Mouse (Mus musculus): ENCODE measurements around the gene Nanog. TPM values are rescaled to one million over a fixed set of nuclear protein-coding genes. Genes with fewer than 3 reads are reported as not detected.

Gene Nanog
- polyA plus RNA-seq, 1 experiment from 2014 or later: 0.13 TPM

- Histone ChIP-seq H3K36me3 (replicated peaks; ENCODE audit: control insufficient read depth, insufficient read depth, low read depth, low read length) (no peaks in the 10 kb centered on the region), H3K27me3 (ENCODE audit: control insufficient read depth, insufficient read depth, low read length) (no peaks in the 10 kb centered on the region), H3K4me3 (ENCODE audit: low read depth, low read length) (no peak overlapping the region), H3K9me3 (replicated peaks; ENCODE audit: control insufficient read depth, low read length) (no peaks in the 10 kb centered on the region), H3K27ac (replicated peaks; ENCODE audit: low read depth, low read length) (no peak overlapping the region), H3K9ac (replicated peaks; ENCODE audit: low read length) (no peak overlapping the region), H3K4me1 (ENCODE audit: control insufficient read depth, insufficient read depth, low read length) (no peaks in the 10 kb centered on the region), H3K4me2 (ENCODE audit: low read depth, low read length) (no peak overlapping the region)
- 69% methylated on average over 5 of the region's 5 CpGs for WGBS
- ATAC-seq (replicated peaks; ENCODE audit: insufficient number of reproducible peaks, low FRiP score, low TSS enrichment, low read depth) (no peak), DNase-seq (ENCODE audit: low spot score) (no peak)
Observed at GRCm38 (mm10) chr6:122667715-122668114, 39.6 kb upstream of the Nanog start.

- Histone ChIP-seq H3K27ac (replicated peaks; ENCODE audit: low read depth, low read length) (no peak overlapping the region), H3K4me2 (ENCODE audit: low read depth, low read length) (no peak overlapping the region), H3K9ac (replicated peaks; ENCODE audit: low read length) (no peak overlapping the region), H3K36me3 (replicated peaks; ENCODE audit: control insufficient read depth, insufficient read depth, low read depth, low read length) (no peaks in the 10 kb centered on the region), H3K9me3 (replicated peaks; ENCODE audit: control insufficient read depth, low read length) (no peaks in the 10 kb centered on the region), H3K27me3 (ENCODE audit: control insufficient read depth, insufficient read depth, low read length) (no peaks in the 10 kb centered on the region), H3K4me1 (ENCODE audit: control insufficient read depth, insufficient read depth, low read length) (no peaks in the 10 kb centered on the region), H3K4me3 (ENCODE audit: low read depth, low read length) (no peak overlapping the region)
- DNase-seq (ENCODE audit: low spot score): no peak
- 0 out of 2 replicates have a peak, but pooled peaks have one; percentile 19 for ATAC-seq (replicated peaks; ENCODE audit: insufficient number of reproducible peaks, low FRiP score, low TSS enrichment, low read depth)
- 84% methylated on average over 5 of the region's 5 CpGs for WGBS
Observed at GRCm38 (mm10) chr6:122668823-122669222, 38.5 kb upstream of the Nanog start.

GRCm38 (mm10) chr6:122669406-122670200, 37.7 kb upstream of the Nanog start:
- peak overlapping the region; percentile 48 for H3K4me2 ChIP-seq (ENCODE audit: low read depth, low read length)
- DNase-seq (ENCODE audit: low spot score) (peak; percentile 99), ATAC-seq (replicated peaks; ENCODE audit: insufficient number of reproducible peaks, low FRiP score, low TSS enrichment, low read depth) (peak; percentile 86)
- H3K9ac ChIP-seq (replicated peaks; ENCODE audit: low read length): peak overlapping the region; percentile 51
- H3K4me3 ChIP-seq (ENCODE audit: low read depth, low read length): peak overlapping the region; percentile 36
- H3K4me1 ChIP-seq (ENCODE audit: control insufficient read depth, insufficient read depth, low read length): no peaks in the 10 kb centered on the region
- no peaks in the 10 kb centered on the region for H3K9me3 ChIP-seq (replicated peaks; ENCODE audit: control insufficient read depth, low read length)
- 7% methylated on average over 19 of the region's 19 CpGs for WGBS
- H3K27me3 ChIP-seq (ENCODE audit: control insufficient read depth, insufficient read depth, low read length): no peaks in the 10 kb centered on the region
- no peak overlapping the region for H3K27ac ChIP-seq (replicated peaks; ENCODE audit: low read depth, low read length)
- no peaks in the 10 kb centered on the region for H3K36me3 ChIP-seq (replicated peaks; ENCODE audit: control insufficient read depth, insufficient read depth, low read depth, low read length)

- Histone ChIP-seq H3K36me3 (replicated peaks; ENCODE audit: control insufficient read depth, insufficient read depth, low read depth, low read length) (no peaks in the 10 kb centered on the region), H3K4me2 (ENCODE audit: low read depth, low read length) (peak overlapping the region; percentile 48), H3K27me3 (ENCODE audit: control insufficient read depth, insufficient read depth, low read length) (no peaks in the 10 kb centered on the region), H3K4me1 (ENCODE audit: control insufficient read depth, insufficient read depth, low read length) (no peaks in the 10 kb centered on the region), H3K4me3 (ENCODE audit: low read depth, low read length) (no peak overlapping the region; the same call in 1 of the 2 replicates), H3K9me3 (replicated peaks; ENCODE audit: control insufficient read depth, low read length) (no peaks in the 10 kb centered on the region), H3K9ac (replicated peaks; ENCODE audit: low read length) (peak overlapping the region; percentile 7; the same call in 1 of the 2 replicates), H3K27ac (replicated peaks; ENCODE audit: low read depth, low read length) (no peak overlapping the region)
- ATAC-seq (replicated peaks; ENCODE audit: insufficient number of reproducible peaks, low FRiP score, low TSS enrichment, low read depth) (no peak), DNase-seq (ENCODE audit: low spot score) (no peak)
- 21% methylated on average over 10 of the region's 10 CpGs for WGBS
Observed at GRCm38 (mm10) chr6:122670201-122670551, 37.1 kb upstream of the Nanog start.

GRCm38 (mm10) chr6:122670841-122671240, 36.4 kb upstream of the Nanog start:
- Histone ChIP-seq H3K4me3 (ENCODE audit: low read depth, low read length) (no peak overlapping the region), H3K36me3 (replicated peaks; ENCODE audit: control insufficient read depth, insufficient read depth, low read depth, low read length) (no peaks in the 10 kb centered on the region), H3K27ac (replicated peaks; ENCODE audit: low read depth, low read length) (no peak overlapping the region), H3K4me1 (ENCODE audit: control insufficient read depth, insufficient read depth, low read length) (no peaks in the 10 kb centered on the region), H3K9ac (replicated peaks; ENCODE audit: low read length) (no peak overlapping the region), H3K4me2 (ENCODE audit: low read depth, low read length) (no peak overlapping the region), H3K27me3 (ENCODE audit: control insufficient read depth, insufficient read depth, low read length) (no peaks in the 10 kb centered on the region), H3K9me3 (replicated peaks; ENCODE audit: control insufficient read depth, low read length) (no peaks in the 10 kb centered on the region)
- ATAC-seq (replicated peaks; ENCODE audit: insufficient number of reproducible peaks, low FRiP score, low TSS enrichment, low read depth) (no peak), DNase-seq (ENCODE audit: low spot score) (no peak)
- WGBS: 93% methylated on average over 4 of the region's 4 CpGs

- no peak overlapping the region for H3K9ac ChIP-seq (replicated peaks; ENCODE audit: low read length)
- H3K4me1 ChIP-seq (ENCODE audit: control insufficient read depth, insufficient read depth, low read length): no peaks in the 10 kb centered on the region
- no peak for DNase-seq (ENCODE audit: low spot score)
- H3K4me3 ChIP-seq (ENCODE audit: low read depth, low read length): no peak overlapping the region
- ATAC-seq (replicated peaks; ENCODE audit: insufficient number of reproducible peaks, low FRiP score, low TSS enrichment, low read depth): no peak
- no peaks in the 10 kb centered on the region for H3K9me3 ChIP-seq (replicated peaks; ENCODE audit: control insufficient read depth, low read length)
- H3K4me2 ChIP-seq (ENCODE audit: low read depth, low read length): no peak overlapping the region
- 52% methylated on average over 8 of the region's 8 CpGs for WGBS
- H3K36me3 ChIP-seq (replicated peaks; ENCODE audit: control insufficient read depth, insufficient read depth, low read depth, low read length): no peaks in the 10 kb centered on the region
- no peaks in the 10 kb centered on the region for H3K27me3 ChIP-seq (ENCODE audit: control insufficient read depth, insufficient read depth, low read length)
- no peak overlapping the region for H3K27ac ChIP-seq (replicated peaks; ENCODE audit: low read depth, low read length)
Observed at GRCm38 (mm10) chr6:122672746-122673145, 34.5 kb upstream of the Nanog start.

- Histone ChIP-seq H3K27me3 (ENCODE audit: control insufficient read depth, insufficient read depth, low read length) (no peaks in the 10 kb centered on the region), H3K4me3 (ENCODE audit: low read depth, low read length) (no peak overlapping the region), H3K36me3 (replicated peaks; ENCODE audit: control insufficient read depth, insufficient read depth, low read depth, low read length) (no peaks in the 10 kb centered on the region), H3K9ac (replicated peaks; ENCODE audit: low read length) (no peak overlapping the region), H3K9me3 (replicated peaks; ENCODE audit: control insufficient read depth, low read length) (no peaks in the 10 kb centered on the region), H3K27ac (replicated peaks; ENCODE audit: low read depth, low read length) (no peak overlapping the region), H3K4me1 (ENCODE audit: control insufficient read depth, insufficient read depth, low read length) (no peaks in the 10 kb centered on the region), H3K4me2 (ENCODE audit: low read depth, low read length) (no peak overlapping the region)
- DNase-seq (ENCODE audit: low spot score) (no peak), ATAC-seq (replicated peaks; ENCODE audit: insufficient number of reproducible peaks, low FRiP score, low TSS enrichment, low read depth) (no peak)
- 91% methylated on average over 3 of the region's 3 CpGs for WGBS
Observed at GRCm38 (mm10) chr6:122682646-122683045, 24.6 kb upstream of the Nanog start.

- H3K27ac ChIP-seq (replicated peaks; ENCODE audit: low read depth, low read length): no peak overlapping the region
- WGBS: 92% methylated on average over 13 of the region's 13 CpGs
- H3K4me2 ChIP-seq (ENCODE audit: low read depth, low read length): no peak overlapping the region
- DNase-seq (ENCODE audit: low spot score) (no peak), ATAC-seq (replicated peaks; ENCODE audit: insufficient number of reproducible peaks, low FRiP score, low TSS enrichment, low read depth) (no peak)
- no peaks in the 10 kb centered on the region for H3K9me3 ChIP-seq (replicated peaks; ENCODE audit: control insufficient read depth, low read length)
- no peak overlapping the region for H3K4me3 ChIP-seq (ENCODE audit: low read depth, low read length)
- H3K4me1 ChIP-seq (ENCODE audit: control insufficient read depth, insufficient read depth, low read length): no peaks in the 10 kb centered on the region
- H3K9ac ChIP-seq (replicated peaks; ENCODE audit: low read length): no peak overlapping the region
- no peaks in the 10 kb centered on the region for H3K36me3 ChIP-seq (replicated peaks; ENCODE audit: control insufficient read depth, insufficient read depth, low read depth, low read length)
- no peaks in the 10 kb centered on the region for H3K27me3 ChIP-seq (ENCODE audit: control insufficient read depth, insufficient read depth, low read length)
Observed at GRCm38 (mm10) chr6:122686709-122687108, 20.6 kb upstream of the Nanog start.

Measured in embryonic facial prominence, embryonic 11.5 days (tissue).